Mouse (Mus musculus): ENCODE results near the gene Ccdc24. TPM values are rescaled to one million over a fixed set of nuclear protein-coding genes. Genes with fewer than 3 reads are reported as not detected.

Gene Ccdc24
- total RNA-seq, 1 experiment = 1.0 TPM

- Histone ChIP-seq H3K36me3 (ENCODE audit: control insufficient read depth, insufficient read depth, low read length, poor library complexity, severe bottlenecking) (peaks cover 7% of the 10 kb centered on the region; the same call in 1 of the 2 replicates), H3K4me1 (ENCODE audit: control insufficient read depth in 2 of 2, insufficient read depth in 2 of 2, low read length in 2 of 2, poor library complexity in 1 of 2) (peaks cover 0 to 9% of the 10 kb centered on the region in 2 experiments; a peak in 2 of 4 replicates), H3K27ac (ENCODE audit: insufficient read depth, low read depth, low read length, poor library complexity, severe bottlenecking) (no peak overlapping the region), H3K9me3 (ENCODE audit: control insufficient read depth, insufficient read depth, low read depth, low read length) (no peaks in the 10 kb centered on the region), H3K9ac (ENCODE audit: insufficient read depth, low read depth, low read length, poor library complexity, severe bottlenecking) (no peak overlapping the region), H3K4me3 (ENCODE audit: insufficient read depth in 1 of 2, low read depth in 1 of 2, low read length in 2 of 2, poor library complexity in 1 of 2, severe bottlenecking in 1 of 2) (no peak overlapping the region)
- DNase-seq (ENCODE audit: low read depth, low spot score) = no peak
- TF ChIP-seq CHD2 (IDR thresholded peaks at IDR 0.05; ENCODE audit: low read depth, low read length) (no peak), ZC3H11A (IDR thresholded peaks at IDR 0.05; ENCODE audit: borderline replicate concordance, low read depth, low read length) (no peak), ZNF384 (IDR thresholded peaks at IDR 0.05; ENCODE audit: low read depth, low read length) (no peak), HCFC1 (IDR thresholded peaks at IDR 0.05; ENCODE audit: borderline replicate concordance, insufficient read depth, low read length) (no peak), MAFK (IDR thresholded peaks at IDR 0.05; ENCODE audit: insufficient read depth, low read depth, low read length) (no peak)
- in situ Hi-C loops (cut with MboI; ENCODE audit: low sequenced_read_pairs in 2 of 2, unreplicated experiment in 2 of 2) = no loop called here
Observed at GRCm38 (mm10) chr4:117867000-117867399, 5.4 kb downstream of the Ccdc24 start.

- no peak overlapping the region for H3K27ac ChIP-seq (ENCODE audit: insufficient read depth, low read depth, low read length, poor library complexity, severe bottlenecking)
- peaks cover 0 to 9% of the 10 kb centered on the region in 2 experiments; a peak in 2 of 4 replicates for H3K4me1 ChIP-seq (ENCODE audit: control insufficient read depth in 2 of 2, insufficient read depth in 2 of 2, low read length in 2 of 2, poor library complexity in 1 of 2)
- no peak overlapping the region for H3K4me3 ChIP-seq (ENCODE audit: insufficient read depth in 1 of 2, low read depth in 1 of 2, low read length in 2 of 2, poor library complexity in 1 of 2, severe bottlenecking in 1 of 2)
- peaks cover 7% of the 10 kb centered on the region; the same call in 1 of the 2 replicates for H3K36me3 ChIP-seq (ENCODE audit: control insufficient read depth, insufficient read depth, low read length, poor library complexity, severe bottlenecking)
- in situ Hi-C loops (cut with MboI; ENCODE audit: low sequenced_read_pairs in 2 of 2, unreplicated experiment in 2 of 2) = no loop called here
- no peak overlapping the region for H3K9ac ChIP-seq (ENCODE audit: insufficient read depth, low read depth, low read length, poor library complexity, severe bottlenecking)
- DNase-seq (ENCODE audit: low read depth, low spot score) = no peak
- H3K9me3 ChIP-seq (ENCODE audit: control insufficient read depth, insufficient read depth, low read depth, low read length) = no peaks in the 10 kb centered on the region
- TF ChIP-seq CHD2 (IDR thresholded peaks at IDR 0.05; ENCODE audit: low read depth, low read length) (no peak), HCFC1 (IDR thresholded peaks at IDR 0.05; ENCODE audit: borderline replicate concordance, insufficient read depth, low read length) (no peak), ZNF384 (IDR thresholded peaks at IDR 0.05; ENCODE audit: low read depth, low read length) (no peak), MAFK (IDR thresholded peaks at IDR 0.05; ENCODE audit: insufficient read depth, low read depth, low read length) (no peak), ZC3H11A (IDR thresholded peaks at IDR 0.05; ENCODE audit: borderline replicate concordance, low read depth, low read length) (no peak)
Observed at GRCm38 (mm10) chr4:117866083-117866482, 6.3 kb downstream of the Ccdc24 start.

- DNase-seq (ENCODE audit: low read depth, low spot score) = no peak
- Histone ChIP-seq H3K27ac (ENCODE audit: insufficient read depth, low read depth, low read length, poor library complexity, severe bottlenecking) (no peak overlapping the region), H3K36me3 (ENCODE audit: control insufficient read depth, insufficient read depth, low read length, poor library complexity, severe bottlenecking) (peaks cover 7% of the 10 kb centered on the region; the same call in 1 of the 2 replicates), H3K4me1 (ENCODE audit: control insufficient read depth in 2 of 2, insufficient read depth in 2 of 2, low read length in 2 of 2, poor library complexity in 1 of 2) (peaks cover 0 to 2% of the 10 kb centered on the region in 2 experiments; a peak in 1 of 4 replicates), H3K9me3 (ENCODE audit: control insufficient read depth, insufficient read depth, low read depth, low read length) (no peaks in the 10 kb centered on the region), H3K9ac (ENCODE audit: insufficient read depth, low read depth, low read length, poor library complexity, severe bottlenecking) (no peak overlapping the region), H3K4me3 (ENCODE audit: insufficient read depth in 1 of 2, low read depth in 1 of 2, low read length in 2 of 2, poor library complexity in 1 of 2, severe bottlenecking in 1 of 2) (no peak overlapping the region)
- TF ChIP-seq MAFK (IDR thresholded peaks at IDR 0.05; ENCODE audit: insufficient read depth, low read depth, low read length) = no peak
- no peak for TF ChIP-seq HCFC1 (IDR thresholded peaks at IDR 0.05; ENCODE audit: borderline replicate concordance, insufficient read depth, low read length)
- TF ChIP-seq ZC3H11A (IDR thresholded peaks at IDR 0.05; ENCODE audit: borderline replicate concordance, low read depth, low read length) = no peak
- no peak for TF ChIP-seq CHD2 (IDR thresholded peaks at IDR 0.05; ENCODE audit: low read depth, low read length)
- TF ChIP-seq ZNF384 (IDR thresholded peaks at IDR 0.05; ENCODE audit: low read depth, low read length) = no peak
- in situ Hi-C loops (cut with MboI; ENCODE audit: low sequenced_read_pairs in 2 of 2, unreplicated experiment in 2 of 2) = no loop called here
Observed at GRCm38 (mm10) chr4:117862823-117863222, 9.5 kb downstream of the Ccdc24 start.

- H3K27ac ChIP-seq (ENCODE audit: insufficient read depth, low read depth, low read length, poor library complexity, severe bottlenecking) = no peak overlapping the region
- no peak overlapping the region for H3K9ac ChIP-seq (ENCODE audit: insufficient read depth, low read depth, low read length, poor library complexity, severe bottlenecking)
- H3K4me3 ChIP-seq (ENCODE audit: insufficient read depth in 1 of 2, low read depth in 1 of 2, low read length in 2 of 2, poor library complexity in 1 of 2, severe bottlenecking in 1 of 2) = no peak overlapping the region
- H3K36me3 ChIP-seq (ENCODE audit: control insufficient read depth, insufficient read depth, low read length, poor library complexity, severe bottlenecking) = peaks cover 17% of the 10 kb centered on the region; the same call in 1 of the 2 replicates
- no peaks in the 10 kb centered on the region; a peak in 1 of 4 replicates for H3K4me1 ChIP-seq (ENCODE audit: control insufficient read depth in 2 of 2, insufficient read depth in 2 of 2, low read length in 2 of 2, poor library complexity in 1 of 2)
- H3K9me3 ChIP-seq (ENCODE audit: control insufficient read depth, insufficient read depth, low read depth, low read length) = no peaks in the 10 kb centered on the region
- in situ Hi-C loops (cut with MboI; ENCODE audit: low sequenced_read_pairs in 2 of 2, unreplicated experiment in 2 of 2) = no loop called here
- TF ChIP-seq HCFC1 (IDR thresholded peaks at IDR 0.05; ENCODE audit: borderline replicate concordance, insufficient read depth, low read length) = no peak
- no peak for TF ChIP-seq CHD2 (IDR thresholded peaks at IDR 0.05; ENCODE audit: low read depth, low read length)
- no peak for TF ChIP-seq ZNF384 (IDR thresholded peaks at IDR 0.05; ENCODE audit: low read depth, low read length)
- DNase-seq (ENCODE audit: low read depth, low spot score) = no peak
Observed at GRCm38 (mm10) chr4:117860570-117860969, 11.8 kb downstream of the Ccdc24 start.

- TF ChIP-seq ZC3H11A (IDR thresholded peaks at IDR 0.05; ENCODE audit: borderline replicate concordance, low read depth, low read length) (no peak), HCFC1 (IDR thresholded peaks at IDR 0.05; ENCODE audit: borderline replicate concordance, insufficient read depth, low read length) (no peak), ZNF384 (IDR thresholded peaks at IDR 0.05; ENCODE audit: low read depth, low read length) (no peak)
- H3K4me1 ChIP-seq (ENCODE audit: control insufficient read depth in 2 of 2, insufficient read depth in 2 of 2, low read length in 2 of 2, poor library complexity in 1 of 2) = no peaks in the 10 kb centered on the region; a peak in 1 of 4 replicates
- H3K4me3 ChIP-seq (ENCODE audit: insufficient read depth in 1 of 2, low read depth in 1 of 2, low read length in 2 of 2, poor library complexity in 1 of 2, severe bottlenecking in 1 of 2) = no peak overlapping the region
- in situ Hi-C loops (cut with MboI; ENCODE audit: low sequenced_read_pairs in 2 of 2, unreplicated experiment in 2 of 2) = no loop called here
- no peak for DNase-seq (ENCODE audit: low read depth, low spot score)
- no peak overlapping the region for H3K9ac ChIP-seq (ENCODE audit: insufficient read depth, low read depth, low read length, poor library complexity, severe bottlenecking)
- no peak overlapping the region for H3K27ac ChIP-seq (ENCODE audit: insufficient read depth, low read depth, low read length, poor library complexity, severe bottlenecking)
- peaks cover 12% of the 10 kb centered on the region; the same call in 1 of the 2 replicates for H3K36me3 ChIP-seq (ENCODE audit: control insufficient read depth, insufficient read depth, low read length, poor library complexity, severe bottlenecking)
- no peaks in the 10 kb centered on the region for H3K9me3 ChIP-seq (ENCODE audit: control insufficient read depth, insufficient read depth, low read depth, low read length)
Observed at GRCm38 (mm10) chr4:117858794-117859193, 13.6 kb downstream of the Ccdc24 start.

Measured in ES-E14 (cell line).